Mouse (Mus musculus) spleen, adult 2 months (tissue): Measurements from ENCODE around the gene Maco1. TPM values are rescaled to one million over a fixed set of nuclear protein-coding genes. Genes with fewer than 3 reads are reported as not detected.
A peak's percentile ranks its signal among the peaks of the same experiment; 100 is the strongest.

Source experiments
- DNase-seq, 2 experiments: peaks; one replicate each; pipeline versions ENCODE4 v3.0.0 to v3.0.0-alpha.2; 2012 to 2021; ENCODE audit warnings: low spot score in 2 of 2, low read depth in 1 of 2
- H3K27ac ChIP-seq: fragments of 200-500 bp; 2 replicates; pipeline ENCODE4 v1.5.1; 2012; ENCODE audit warnings: low read length, inconsistent platforms; ENCODE audit not compliant: insufficient read depth
- H3K27me3 ChIP-seq: fragments of 200-500 bp; 2 replicates; pipeline ENCODE4 v1.6.1; 2012; ENCODE audit warnings: mild to moderate bottlenecking, moderate library complexity, low read length, inconsistent platforms; ENCODE audit not compliant: control insufficient read depth, insufficient read depth
- H3K36me3 ChIP-seq: fragments of 200-500 bp; 2 replicates; pipeline ENCODE4 v1.6.1; 2012; ENCODE audit warnings: mild to moderate bottlenecking, low read length, inconsistent platforms; ENCODE audit not compliant: control insufficient read depth, insufficient read depth
- H3K4me1 ChIP-seq: fragments of 200-500 bp; 2 replicates; pipeline ENCODE4 v1.6.1; 2011; ENCODE audit warnings: inconsistent platforms; ENCODE audit not compliant: control insufficient read depth, insufficient read depth, insufficient read length
- H3K4me3 ChIP-seq: fragments of 200-500 bp; 2 replicates; pipeline ENCODE4 v1.5.1; 2011; ENCODE audit warnings: mild to moderate bottlenecking, inconsistent platforms; ENCODE audit not compliant: insufficient read depth, insufficient read length; ENCODE audit errors: extremely low read depth
- CTCF ChIP-seq: fragments of 200-500 bp; IDR thresholded peaks from 2 replicates; pipeline ENCODE4 v1.5.1; 2011; ENCODE audit warnings: mild to moderate bottlenecking, inconsistent platforms; ENCODE audit not compliant: insufficient read depth, insufficient read length, insufficient replicate concordance; ENCODE audit errors: extremely low read depth
- POLR2A ChIP-seq: fragments of 200-500 bp; IDR thresholded peaks from 2 replicates; pipeline ENCODE4 v1.6.1; 2011; ENCODE audit warnings: low read depth, low read length, inconsistent platforms
- WGBS: fragments of 180-500 bp; shearing (Covaris S2); methylation state at CpG from one replicate; pipeline ENCODE4 v1.1.7; 2018; 5-methylcytosine and 5-hydroxymethylcytosine counted together
- polyA plus RNA-seq: library from polyadenylated mRNA; depleted of rRNA; stranded (reverse); fragments of >200 nt; gene quantifications from 2 replicates; pipeline ENCODE4 v1.2.3, GENCODE M21; 2012

Gene Maco1
- polyA plus RNA-seq, 1 experiment, result 6.5 TPM

DNA sequence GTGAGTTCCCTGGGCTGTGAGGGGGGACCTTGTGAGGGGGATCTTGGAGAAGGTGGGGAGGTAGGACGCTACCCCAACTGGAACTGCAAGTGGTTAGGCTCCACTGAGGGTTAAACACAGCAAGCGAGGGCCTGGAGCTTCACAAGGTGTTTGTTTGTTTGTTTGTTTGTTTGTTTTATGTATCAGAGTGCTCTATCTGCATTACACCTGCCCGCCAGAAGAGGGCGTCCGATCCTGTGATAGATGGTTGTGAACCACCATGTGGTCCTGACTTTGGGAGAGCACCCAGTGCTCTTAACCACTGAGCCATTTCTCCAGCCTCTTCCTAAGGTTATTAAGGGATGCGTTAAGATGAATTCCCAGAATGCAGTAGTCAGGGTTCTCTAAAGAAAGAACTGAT lies 26.9 kb upstream of the Maco1 start:
- no peak overlapping the region for H3K27ac ChIP-seq
- no peak for DNase-seq
- H3K27me3 ChIP-seq, result no peaks in the 10 kb centered on the region
- H3K4me3 ChIP-seq, result no peak overlapping the region
- H3K4me1 ChIP-seq, result no peaks in the 10 kb centered on the region; the same call in 1 of the 2 replicates
- WGBS, result 51% methylated on average over 6 of the region's 6 CpGs
- H3K36me3 ChIP-seq, result no peaks in the 10 kb centered on the region
- TF ChIP-seq CTCF (no peak), POLR2A (no peak)

GRCm38 (mm10) chr4:134879410-134879981 lies 26.4 kb upstream of the Maco1 start:
- 11% methylated on average over 17 of the region's 17 CpGs for WGBS
- DNase-seq, result peak; percentile 49 to 72
- Histone ChIP-seq H3K27ac (no peak overlapping the region), H3K27me3 (no peaks in the 10 kb centered on the region), H3K36me3 (no peaks in the 10 kb centered on the region), H3K4me1 (no peaks in the 10 kb centered on the region; the same call in 1 of the 2 replicates), H3K4me3 (peak overlapping the region; percentile 40; the same call in 1 of the 2 replicates)
- TF ChIP-seq CTCF (peak; percentile 75; the same call in 1 of the 2 replicates), POLR2A (no peak)

DNA sequence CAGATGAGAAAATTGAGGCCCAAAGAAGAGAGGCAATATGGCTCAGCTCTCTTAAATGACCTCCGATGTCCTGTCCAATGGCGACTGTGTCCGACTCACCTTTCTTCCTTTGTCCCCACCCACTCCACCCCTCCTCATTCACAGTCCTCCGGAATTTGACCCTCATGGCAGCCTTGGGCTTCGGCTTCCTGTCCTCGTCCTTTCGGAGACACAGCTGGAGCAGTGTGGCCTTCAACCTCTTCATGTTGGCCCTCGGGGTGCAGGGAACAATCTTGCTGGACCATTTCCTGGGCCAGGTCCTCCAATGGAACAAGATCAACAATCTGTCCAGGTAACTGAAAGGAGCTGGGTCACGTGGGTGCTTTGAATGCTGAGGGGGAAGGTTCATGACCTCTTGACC lies 23.0 kb upstream of the Maco1 start:
- DNase-seq, result no peak
- Histone ChIP-seq H3K36me3 (no peaks in the 10 kb centered on the region), H3K4me3 (no peak overlapping the region), H3K27me3 (no peaks in the 10 kb centered on the region), H3K27ac (no peak overlapping the region), H3K4me1 (no peaks in the 10 kb centered on the region; the same call in 1 of the 2 replicates)
- TF ChIP-seq CTCF (no peak), POLR2A (no peak)
- WGBS, result 93% methylated on average over 9 of the region's 9 CpGs

GRCm38 (mm10) chr4:134871950-134872349 lies 18.8 kb upstream of the Maco1 start:
- no peak overlapping the region for H3K27ac ChIP-seq

GRCm38 (mm10) chr4:134871477-134871876 lies 18.3 kb upstream of the Maco1 start:
- H3K27ac ChIP-seq, result no peak overlapping the region

More at GRCm38 (mm10) chr4:134871950-134872349, 18.8 kb upstream of the Maco1 start:
- TF ChIP-seq POLR2A (no peak), CTCF (no peak)
- Histone ChIP-seq H3K27me3 (peaks cover 1% of the 10 kb centered on the region; the same call in 1 of the 2 replicates), H3K4me3 (no peak overlapping the region), H3K4me1 (no peaks in the 10 kb centered on the region), H3K36me3 (no peaks in the 10 kb centered on the region)
- WGBS, result 89% methylated on average over 2 of the region's 2 CpGs
- DNase-seq, result no peak

DNA sequence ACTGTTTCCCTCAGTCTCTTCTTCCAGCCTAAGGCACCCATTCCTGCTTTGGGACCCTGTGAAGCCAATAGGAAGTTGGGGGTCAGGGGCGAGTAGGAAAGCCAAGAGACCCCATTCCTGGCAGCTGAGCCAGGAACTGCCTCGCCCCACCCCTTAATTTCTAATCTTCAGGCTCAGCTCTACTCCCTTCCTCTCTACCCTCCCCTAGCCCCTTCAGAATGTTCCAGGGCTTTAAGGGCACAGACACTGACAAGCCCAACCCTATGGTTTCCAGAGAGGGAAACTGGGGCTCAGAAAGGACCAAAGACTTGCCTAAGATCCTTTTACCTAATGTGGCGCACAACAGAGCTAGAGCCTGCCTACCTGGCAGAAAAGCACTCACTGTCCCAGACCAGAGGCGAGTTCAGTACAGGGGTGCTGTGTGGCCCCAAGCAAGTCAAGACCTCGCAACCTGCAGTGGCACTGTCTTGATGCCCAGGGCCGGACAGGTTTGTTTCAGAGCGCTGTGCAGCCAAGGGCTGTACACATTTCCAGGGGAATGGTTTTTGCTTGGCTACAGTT lies 16.8 kb upstream of the Maco1 start:
- no peak overlapping the region for H3K4me3 ChIP-seq
- no peak for DNase-seq
- H3K36me3 ChIP-seq, result no peaks in the 10 kb centered on the region
- WGBS, result 59% methylated on average over 7 of the region's 7 CpGs
- no peak for TF ChIP-seq POLR2A
- TF ChIP-seq CTCF, result no peak
- no peak overlapping the region for H3K27ac ChIP-seq
- H3K27me3 ChIP-seq, result peaks cover 1% of the 10 kb centered on the region; the same call in 1 of the 2 replicates
- no peaks in the 10 kb centered on the region for H3K4me1 ChIP-seq

More at GRCm38 (mm10) chr4:134871477-134871876, 18.3 kb upstream of the Maco1 start:
- WGBS, result 70% methylated on average over 4 of the region's 4 CpGs
- Histone ChIP-seq H3K27me3 (peaks cover 1% of the 10 kb centered on the region; the same call in 1 of the 2 replicates), H3K4me1 (no peaks in the 10 kb centered on the region), H3K4me3 (no peak overlapping the region), H3K36me3 (no peaks in the 10 kb centered on the region)
- no peak for TF ChIP-seq POLR2A
- no peak for TF ChIP-seq CTCF
- no peak for DNase-seq
